Mouse (Mus musculus) stomach, embryonic 14.5 days (tissue): ENCODE results near the gene Cd244a. TPM values are rescaled to one million over a fixed set of nuclear protein-coding genes. Genes with fewer than 3 reads are reported as not detected.

ENCODE experiments used
- ATAC-seq: fragments of 200-750 bp; cut with Nextera tagmentation; 2 replicates; pipeline ENCODE4 v1.8.0; 2017; ENCODE audit warnings: low read depth, moderate TSS enrichment; ENCODE audit not compliant: insufficient number of reproducible peaks, insufficient read depth, low FRiP score
- H3K27ac ChIP-seq: fragments of 300-500 bp; sonication (generic); 2 replicates; pipeline ENCODE4 v1.5.1; 2014; ENCODE audit warnings: mild to moderate bottlenecking, low read length, moderate library complexity, mixed read lengths
- H3K27me3 ChIP-seq: fragments of 300-500 bp; sonication (generic); 2 replicates; pipeline ENCODE4 v1.6.1; 2014; ENCODE audit warnings: low read length, control low read depth, mixed read lengths; ENCODE audit not compliant: control insufficient read depth, insufficient read depth
- H3K36me3 ChIP-seq: fragments of 300-500 bp; sonication (generic); 2 replicates; pipeline ENCODE4 v1.6.1; 2014; ENCODE audit warnings: mild to moderate bottlenecking, control low read depth, low read length, moderate library complexity, mixed read lengths; ENCODE audit not compliant: control insufficient read depth, insufficient read depth
- H3K4me1 ChIP-seq: fragments of 300-500 bp; sonication (generic); 2 replicates; pipeline ENCODE4 v1.6.1; 2014; ENCODE audit warnings: low read length, control low read depth, mixed read lengths; ENCODE audit not compliant: control insufficient read depth, insufficient read depth
- H3K4me2 ChIP-seq: fragments of 300-500 bp; sonication (generic); replicated peaks from 2 replicates; pipeline ENCODE4 v1.6.1; 2014; ENCODE audit warnings: low read depth, low read length, control low read depth
- H3K4me3 ChIP-seq: fragments of 300-500 bp; sonication (generic); 2 replicates; pipeline ENCODE4 v1.5.1; 2014; ENCODE audit warnings: low read depth, low read length, control low read depth
- H3K9ac ChIP-seq: fragments of 300-500 bp; sonication (generic); replicated peaks from 2 replicates; pipeline ENCODE4 v1.6.1; 2014; ENCODE audit warnings: low read depth, mild to moderate bottlenecking, control low read depth, low read length, moderate library complexity, mixed read lengths
- H3K9me3 ChIP-seq: fragments of 300-500 bp; sonication (generic); 2 replicates; pipeline ENCODE4 v1.6.1; 2016; ENCODE audit warnings: low read depth, low read length, control low read depth; ENCODE audit not compliant: control insufficient read depth
- WGBS: fragments of 180-500 bp; shearing (Covaris S2); extraction: QIAGEN DNeasy Blood & Tissue Kit; methylation state at CpG from one replicate; pipeline ENCODE4 v1.1.7; 2014; 5-methylcytosine and 5-hydroxymethylcytosine counted together
- polyA plus RNA-seq: library from polyadenylated mRNA; unstranded; fragments of >200 nt; fragmentation: Nextera tagmentation; extraction: Ambion mirVana; gene quantifications from 2 replicates; pipeline ENCODE4 v1.2.1, GENCODE M21; 2014

The Cd244a gene
- polyA plus RNA-seq, 1 experiment from 2014 or later = 0.26 TPM

- Histone ChIP-seq H3K27me3 (no peaks in the 10 kb centered on the region), H3K9me3 (no peaks in the 10 kb centered on the region), H3K36me3 (no peaks in the 10 kb centered on the region), H3K27ac (no peak overlapping the region), H3K9ac (no peak overlapping the region), H3K4me1 (no peaks in the 10 kb centered on the region), H3K4me3 (no peak overlapping the region), H3K4me2 (no peak overlapping the region)
- 71% methylated on average over 3 of the region's 3 CpGs for WGBS
- ATAC-seq = no peak
Measured at GRCm38 (mm10) chr1:171606656-171607055, 47.7 kb downstream of the Cd244a start.

- Histone ChIP-seq H3K27me3 (no peaks in the 10 kb centered on the region), H3K27ac (no peak within 1 kb of the TSS), H3K4me1 (no peaks in the 10 kb centered on the region), H3K36me3 (no peaks in the 10 kb centered on the region), H3K9me3 (no peaks in the 10 kb centered on the region), H3K4me2 (no peak within 1 kb of the TSS), H3K4me3 (no peak within 1 kb of the TSS), H3K9ac (no peak within 1 kb of the TSS)
- WGBS = 75% methylated on average over 9 of the region's 9 CpGs
- ATAC-seq = no peak
Measured at GRCm38 (mm10) chr1:171607176-171607575, 48.2 kb downstream of the Cd244a start, which contains the start of gene Ly9. Gene Ly9, minus strand, starts transcription at chr1:171607410.

DNA sequence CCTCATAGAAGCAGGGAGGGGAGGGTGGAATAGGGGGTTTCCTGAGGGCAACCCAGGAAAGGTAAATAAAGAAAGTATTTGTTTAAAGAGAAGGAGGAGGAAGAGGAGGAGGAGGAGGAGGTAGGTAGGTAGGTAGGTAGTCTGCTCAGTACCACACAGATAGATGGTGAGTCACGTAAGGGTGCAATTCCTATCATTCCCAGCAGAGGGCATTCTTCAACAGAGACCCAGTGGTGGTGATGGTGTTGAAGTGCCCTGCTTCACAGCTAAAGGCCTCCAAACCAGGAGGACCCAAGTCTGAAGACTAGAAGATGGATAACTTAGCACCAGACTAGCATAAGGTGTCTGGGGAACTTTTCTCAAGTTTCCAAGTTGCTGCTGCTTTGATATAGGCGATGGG lies 51.0 kb downstream of the Cd244a start:
- Histone ChIP-seq H3K4me3 (no peak overlapping the region), H3K9me3 (no peaks in the 10 kb centered on the region), H3K9ac (no peak overlapping the region), H3K4me2 (no peak overlapping the region), H3K4me1 (no peaks in the 10 kb centered on the region), H3K36me3 (no peaks in the 10 kb centered on the region), H3K27ac (no peak overlapping the region), H3K27me3 (no peaks in the 10 kb centered on the region)
- WGBS = 78% methylated on average over 2 of the region's 2 CpGs
- ATAC-seq = no peak

GRCm38 (mm10) chr1:171610781-171611180 lies 51.8 kb downstream of the Cd244a start:
- Histone ChIP-seq H3K4me3 (no peak overlapping the region), H3K9ac (no peak overlapping the region), H3K27ac (no peak overlapping the region), H3K9me3 (no peaks in the 10 kb centered on the region), H3K27me3 (no peaks in the 10 kb centered on the region), H3K4me1 (no peaks in the 10 kb centered on the region), H3K4me2 (no peak overlapping the region), H3K36me3 (no peaks in the 10 kb centered on the region)
- 22% methylated on average over 1 of the region's 1 CpGs for WGBS
- no peak for ATAC-seq

GRCm38 (mm10) chr1:171613962-171614361 lies 55.0 kb downstream of the Cd244a start:
- H3K27ac ChIP-seq = no peak overlapping the region
- H3K4me2 ChIP-seq = no peak overlapping the region
- no peaks in the 10 kb centered on the region for H3K27me3 ChIP-seq
- ATAC-seq = no peak
- no peak overlapping the region for H3K4me3 ChIP-seq
- 35% methylated on average over 2 of the region's 2 CpGs for WGBS
- H3K4me1 ChIP-seq = no peaks in the 10 kb centered on the region
- H3K9ac ChIP-seq = no peak overlapping the region
- no peaks in the 10 kb centered on the region for H3K36me3 ChIP-seq
- no peaks in the 10 kb centered on the region for H3K9me3 ChIP-seq

DNA sequence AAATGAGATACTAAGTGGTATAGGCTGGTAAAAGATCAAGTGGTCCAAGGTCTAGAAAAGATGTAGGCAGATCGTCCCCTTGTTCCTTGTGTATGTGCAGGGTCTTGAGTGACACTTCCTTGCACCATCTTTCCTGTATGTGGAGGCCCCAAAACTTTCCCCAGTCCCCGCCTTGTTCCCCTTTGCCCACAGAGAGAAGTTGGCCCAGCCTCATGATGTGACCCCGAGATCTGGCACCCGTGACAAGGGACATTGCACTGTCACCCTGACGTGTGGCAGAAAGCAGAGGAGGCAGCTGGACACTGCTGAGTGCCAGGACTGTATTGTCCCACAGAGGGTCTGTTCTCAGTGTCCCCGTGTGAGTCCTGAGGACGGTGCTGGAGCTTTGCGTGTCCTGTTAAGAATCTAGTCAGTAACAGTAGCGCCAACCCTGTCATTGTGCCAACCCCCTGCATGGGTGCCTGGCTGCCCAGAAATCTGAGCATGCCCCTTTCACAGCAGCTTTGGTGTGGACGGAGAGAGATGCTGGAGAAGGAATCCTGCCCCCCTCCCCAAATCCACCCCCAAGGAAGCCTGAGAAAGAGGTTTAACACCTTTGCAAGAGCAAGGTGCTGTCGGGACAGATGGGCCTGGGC lies 58.0 kb downstream of the Cd244a start:
- Histone ChIP-seq H3K9me3 (no peaks in the 10 kb centered on the region), H3K4me1 (no peaks in the 10 kb centered on the region), H3K9ac (no peak overlapping the region), H3K36me3 (no peaks in the 10 kb centered on the region), H3K27ac (no peak overlapping the region), H3K4me3 (no peak overlapping the region), H3K4me2 (no peak overlapping the region), H3K27me3 (no peaks in the 10 kb centered on the region)
- ATAC-seq = no peak
- 77% methylated on average over 11 of the region's 11 CpGs for WGBS

- Histone ChIP-seq H3K27ac (no peak overlapping the region), H3K9me3 (no peaks in the 10 kb centered on the region), H3K4me2 (no peak overlapping the region), H3K9ac (no peak overlapping the region), H3K4me3 (no peak overlapping the region), H3K36me3 (no peaks in the 10 kb centered on the region), H3K27me3 (no peaks in the 10 kb centered on the region), H3K4me1 (no peaks in the 10 kb centered on the region)
- 82% methylated on average over 8 of the region's 8 CpGs for WGBS
- ATAC-seq = no peak
Measured at GRCm38 (mm10) chr1:171619001-171619400, 60.0 kb downstream of the Cd244a start.

- Histone ChIP-seq H3K27ac (no peak overlapping the region), H3K9ac (no peak overlapping the region), H3K4me2 (no peak overlapping the region), H3K27me3 (no peaks in the 10 kb centered on the region), H3K9me3 (no peaks in the 10 kb centered on the region), H3K4me1 (no peaks in the 10 kb centered on the region), H3K36me3 (no peaks in the 10 kb centered on the region), H3K4me3 (no peak overlapping the region)
- 83% methylated on average over 3 of the region's 3 CpGs for WGBS
- ATAC-seq = no peak
Measured at GRCm38 (mm10) chr1:171619645-171620044, 60.7 kb downstream of the Cd244a start.

DNA sequence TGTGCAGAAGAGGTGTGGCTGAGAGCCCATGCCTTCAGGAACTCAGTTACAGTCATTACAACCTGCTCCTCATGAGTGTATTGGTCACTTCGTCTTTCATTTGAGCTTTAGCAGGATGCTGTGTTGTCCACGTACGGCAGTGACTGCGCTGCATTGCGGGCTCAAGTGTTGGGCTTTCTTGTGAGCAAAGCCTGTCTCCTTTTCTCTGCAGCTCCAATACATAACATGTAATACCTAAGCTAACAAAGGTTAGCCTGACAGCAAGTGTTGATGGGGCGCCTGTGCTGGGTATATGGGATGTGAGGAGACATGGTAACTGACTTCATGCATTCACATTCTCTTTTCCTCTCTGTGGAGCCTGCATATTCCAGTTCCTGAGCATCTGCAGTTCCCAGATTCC lies 61.1 kb downstream of the Cd244a start:
- WGBS = 90% methylated on average over 6 of the region's 6 CpGs
- ATAC-seq = no peak

More for the DNA sequence above, 61.1 kb downstream of the Cd244a start:
- Histone ChIP-seq H3K9ac (no peak overlapping the region), H3K27me3 (no peaks in the 10 kb centered on the region), H3K9me3 (no peaks in the 10 kb centered on the region), H3K4me3 (no peak overlapping the region), H3K4me1 (no peaks in the 10 kb centered on the region), H3K36me3 (no peaks in the 10 kb centered on the region), H3K4me2 (no peak overlapping the region), H3K27ac (no peak overlapping the region)
